Mouse (Mus musculus) forebrain, embryonic 10.5 days (tissue): ENCODE measurements around the gene Magi1. TPM values are rescaled to one million over a fixed set of nuclear protein-coding genes. Genes with fewer than 3 reads are reported as not detected.

Source experiments
- DNase-seq: peaks from one replicate; pipeline ENCODE4 v3.0.0-alpha.2; 2017; ENCODE audit warnings: low spot score; ENCODE audit errors: extremely low spot score
- H3K27ac ChIP-seq: fragments of 300-500 bp; sonication (generic); 2 replicates; pipeline ENCODE4 v1.5.1; 2016; ENCODE audit warnings: mild to moderate bottlenecking
- H3K27me3 ChIP-seq: fragments of 300-500 bp; sonication (generic); 2 replicates; pipeline ENCODE4 v1.6.1; 2016; ENCODE audit warnings: mild to moderate bottlenecking; ENCODE audit not compliant: poor library complexity, severe bottlenecking
- H3K36me3 ChIP-seq: fragments of 300-500 bp; sonication (generic); replicated peaks from 2 replicates; pipeline ENCODE4 v1.6.1; 2016; ENCODE audit warnings: mild to moderate bottlenecking, moderate library complexity
- H3K4me1 ChIP-seq: fragments of 300-500 bp; sonication (generic); 2 replicates; pipeline ENCODE4 v1.6.1; 2016
- H3K4me3 ChIP-seq: fragments of 300-500 bp; sonication (generic); 2 replicates; pipeline ENCODE4 v1.5.1; 2016; ENCODE audit warnings: mild to moderate bottlenecking, moderate library complexity
- H3K9me3 ChIP-seq: fragments of 300-500 bp; sonication (generic); 2 replicates; pipeline ENCODE4 v1.6.1; 2016; ENCODE audit warnings: mild to moderate bottlenecking, moderate library complexity
- WGBS: fragments of 180-500 bp; shearing (Covaris S2); methylation state at CpG from one replicate; pipeline ENCODE4 v1.1.7; 2016; 5-methylcytosine and 5-hydroxymethylcytosine counted together
- polyA plus RNA-seq: library from polyadenylated mRNA; unstranded; fragments of >200 nt; fragmentation: Nextera tagmentation; extraction: Ambion mirVana; gene quantifications from 2 replicates; pipeline ENCODE4 v1.2.1, GENCODE M21; 2016

The Magi1 gene
- polyA plus RNA-seq, 1 experiment from 2014 or later = 31.0 TPM

DNA sequence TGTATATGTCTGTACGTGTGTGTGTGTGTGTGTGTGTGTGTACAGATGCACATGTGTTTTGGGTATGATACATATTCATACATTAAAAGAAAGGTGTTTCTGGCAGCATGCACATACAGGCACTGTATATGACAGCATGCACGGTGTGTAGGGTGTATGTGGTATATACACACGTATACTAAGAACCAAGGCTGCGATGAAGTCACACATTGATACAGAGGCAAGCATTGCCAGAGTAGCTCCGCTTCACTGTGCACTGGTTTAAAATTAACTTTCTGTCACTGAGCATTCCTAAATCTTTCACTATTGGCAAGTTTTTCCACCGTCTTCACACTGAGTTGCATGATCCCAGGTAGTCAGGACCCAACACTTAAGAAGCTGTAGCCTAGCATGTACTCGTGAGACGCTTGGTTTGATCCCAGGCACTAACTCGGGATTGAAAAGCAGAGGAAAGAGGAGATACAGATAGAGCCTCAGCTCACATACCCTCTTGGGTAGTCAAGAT, 34.4 kb downstream of the Magi1 start:
- 92% methylated on average over 9 of the region's 9 CpGs for WGBS
- Histone ChIP-seq H3K36me3 (no peaks in the 10 kb centered on the region), H3K27ac (no peak overlapping the region), H3K9me3 (no peaks in the 10 kb centered on the region), H3K4me1 (peaks cover 38% of the 10 kb centered on the region), H3K27me3 (no peaks in the 10 kb centered on the region), H3K4me3 (no peak overlapping the region)
- DNase-seq = no peak

DNA sequence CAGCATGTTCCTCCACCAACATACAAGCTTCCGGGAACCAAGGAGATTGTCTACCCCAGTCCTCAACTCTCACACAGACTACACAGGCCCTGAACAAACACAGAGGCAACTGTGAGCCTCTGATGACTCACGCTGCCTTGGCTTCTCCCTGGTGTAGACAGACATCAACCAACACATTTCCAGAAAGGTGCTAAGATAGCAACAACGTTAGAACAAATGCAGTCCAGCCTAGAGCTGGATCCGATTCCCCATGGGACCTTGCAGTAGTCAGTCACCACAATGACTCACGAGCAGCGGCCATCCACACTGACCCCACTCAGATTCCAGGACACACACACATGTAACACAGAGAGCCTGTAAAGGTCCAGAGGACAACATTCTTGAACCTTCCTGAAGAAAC, 42.5 kb downstream of the Magi1 start:
- Histone ChIP-seq H3K4me3 (no peak overlapping the region), H3K36me3 (no peaks in the 10 kb centered on the region), H3K27me3 (no peaks in the 10 kb centered on the region), H3K9me3 (no peaks in the 10 kb centered on the region), H3K27ac (no peak overlapping the region), H3K4me1 (peaks cover 17% of the 10 kb centered on the region)
- 87% methylated on average over 6 of the region's 6 CpGs for WGBS
- no peak for DNase-seq

DNA sequence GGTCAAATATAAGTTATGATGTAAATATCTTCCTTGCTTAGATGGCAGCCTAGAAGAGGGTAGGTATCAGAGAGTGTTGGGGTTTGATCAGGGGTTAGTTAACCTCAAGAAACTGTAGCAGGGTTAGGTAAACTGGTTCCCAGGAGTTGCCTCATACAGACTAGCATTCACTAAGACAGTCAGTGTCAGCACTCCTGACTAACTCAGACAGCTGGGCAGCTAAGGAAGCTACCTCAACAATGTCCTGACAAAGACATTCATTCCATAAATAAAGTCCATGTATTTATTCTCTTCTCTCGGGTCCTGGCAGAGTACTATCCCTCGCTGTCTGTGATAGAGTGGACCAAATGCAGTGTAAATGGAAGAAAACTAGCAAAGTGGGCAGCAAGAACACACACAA, 45.1 kb downstream of the Magi1 start:
- no peaks in the 10 kb centered on the region for H3K27me3 ChIP-seq
- no peak overlapping the region for H3K27ac ChIP-seq
- peaks cover 17% of the 10 kb centered on the region for H3K4me1 ChIP-seq
- WGBS = 85% methylated on average over 2 of the region's 2 CpGs
- H3K9me3 ChIP-seq = no peaks in the 10 kb centered on the region
- H3K4me3 ChIP-seq = no peak overlapping the region
- no peaks in the 10 kb centered on the region for H3K36me3 ChIP-seq
- no peak for DNase-seq

DNA sequence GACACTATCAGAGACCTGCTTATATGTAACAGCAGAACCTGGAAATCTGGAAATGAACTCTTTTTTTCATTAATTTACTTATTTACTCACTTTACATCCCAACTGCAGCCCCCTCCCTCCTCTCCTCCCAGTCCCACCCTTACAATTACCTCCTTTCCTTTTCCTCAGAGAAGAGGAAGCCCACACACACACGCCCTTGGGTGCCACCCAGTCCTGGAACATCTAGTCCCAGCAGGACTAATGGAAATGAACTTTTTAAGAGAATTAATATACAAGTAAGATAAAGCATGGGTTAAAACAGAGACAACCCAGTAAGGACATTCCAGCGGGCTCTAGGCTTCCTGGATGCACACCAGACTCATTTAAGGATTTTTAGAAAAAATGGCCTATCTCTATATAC, 46.8 kb downstream of the Magi1 start:
- Histone ChIP-seq H3K36me3 (no peaks in the 10 kb centered on the region), H3K27ac (no peak overlapping the region), H3K9me3 (no peaks in the 10 kb centered on the region), H3K27me3 (no peaks in the 10 kb centered on the region), H3K4me3 (no peak overlapping the region), H3K4me1 (peaks cover 22% of the 10 kb centered on the region)
- no peak for DNase-seq
- 91% methylated on average over 2 of the region's 2 CpGs for WGBS

DNA sequence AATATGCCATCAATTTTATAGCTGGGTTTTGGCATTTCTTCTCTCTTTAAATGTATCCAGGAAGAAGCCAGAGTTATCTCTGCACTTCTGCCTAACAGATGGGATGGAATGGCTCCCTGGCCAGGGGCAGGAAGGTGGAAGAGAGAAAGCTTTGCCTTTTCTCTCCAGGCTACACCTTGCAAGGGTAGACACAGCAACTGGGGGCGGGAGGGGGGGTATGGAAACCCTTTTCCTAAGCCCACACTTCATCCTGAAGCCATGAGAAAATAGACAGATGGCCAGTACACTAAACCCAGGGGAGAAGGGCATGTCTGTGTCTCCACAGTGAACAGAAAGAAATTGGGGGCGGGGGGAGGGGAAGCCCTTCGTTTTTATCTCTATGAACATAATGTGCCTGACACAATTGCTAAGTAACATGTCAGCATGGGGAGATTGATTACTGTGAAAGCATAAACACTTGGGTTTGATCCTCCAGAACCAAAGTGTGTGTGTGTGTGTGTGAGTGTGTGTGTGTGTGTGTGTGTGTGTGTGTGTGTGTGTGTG, 51.4 kb downstream of the Magi1 start:
- Histone ChIP-seq H3K4me1 (peaks cover 31% of the 10 kb centered on the region), H3K27me3 (no peaks in the 10 kb centered on the region), H3K27ac (no peak overlapping the region; the same call in 1 of the 2 replicates), H3K4me3 (no peak overlapping the region), H3K9me3 (no peaks in the 10 kb centered on the region), H3K36me3 (no peaks in the 10 kb centered on the region)
- 86% methylated on average over 3 of the region's 3 CpGs for WGBS
- DNase-seq = no peak

DNA sequence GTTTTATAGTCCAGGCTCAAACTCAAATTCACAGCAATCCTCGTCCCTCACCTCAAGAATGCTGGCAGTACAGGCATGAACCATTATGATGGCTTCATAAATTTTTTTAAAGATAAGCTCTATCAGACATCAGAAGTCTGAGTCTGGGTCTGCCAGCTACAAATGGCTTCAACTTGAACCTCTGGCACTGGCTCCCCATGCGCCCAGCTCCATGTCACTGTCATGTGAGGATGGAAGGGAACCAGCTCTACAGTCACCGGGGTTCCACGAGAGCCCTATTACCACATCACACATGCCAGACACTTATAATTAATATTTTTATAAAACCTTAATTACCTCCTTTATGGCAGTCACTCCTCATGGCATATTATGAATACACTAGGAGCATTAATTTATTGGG, 51.9 kb downstream of the Magi1 start:
- no peak for DNase-seq
- WGBS = 89% methylated on average over 4 of the region's 4 CpGs
- Histone ChIP-seq H3K27me3 (no peaks in the 10 kb centered on the region), H3K4me1 (peaks cover 31% of the 10 kb centered on the region), H3K4me3 (no peak overlapping the region), H3K27ac (no peak overlapping the region; the same call in 1 of the 2 replicates), H3K36me3 (no peaks in the 10 kb centered on the region), H3K9me3 (no peaks in the 10 kb centered on the region)

DNA sequence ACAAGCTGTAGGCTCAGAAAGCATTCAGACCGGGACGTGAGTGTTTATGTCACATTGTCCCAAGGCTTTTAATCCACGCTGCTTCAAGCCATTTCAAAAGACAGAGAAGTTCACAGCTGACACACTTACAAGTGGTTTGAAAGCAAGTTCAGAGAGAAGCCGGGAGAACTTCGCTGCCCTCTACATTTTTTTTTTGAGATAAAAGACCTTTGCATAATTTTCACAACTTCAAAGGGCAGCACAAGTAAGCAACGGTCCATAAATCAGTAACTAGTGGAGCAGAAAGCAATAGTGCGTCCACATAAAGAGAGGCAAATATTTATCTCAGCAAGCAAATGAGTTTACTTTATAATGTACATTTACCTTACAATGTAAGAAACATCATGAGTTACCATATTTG, 52.4 kb downstream of the Magi1 start:
- no peak overlapping the region for H3K4me3 ChIP-seq
- WGBS = 35% methylated on average over 7 of the region's 7 CpGs
- peaks cover 34% of the 10 kb centered on the region for H3K4me1 ChIP-seq
- DNase-seq = no peak
- no peak overlapping the region for H3K27ac ChIP-seq
- H3K36me3 ChIP-seq = no peaks in the 10 kb centered on the region
- H3K9me3 ChIP-seq = no peaks in the 10 kb centered on the region
- H3K27me3 ChIP-seq = no peaks in the 10 kb centered on the region

DNA sequence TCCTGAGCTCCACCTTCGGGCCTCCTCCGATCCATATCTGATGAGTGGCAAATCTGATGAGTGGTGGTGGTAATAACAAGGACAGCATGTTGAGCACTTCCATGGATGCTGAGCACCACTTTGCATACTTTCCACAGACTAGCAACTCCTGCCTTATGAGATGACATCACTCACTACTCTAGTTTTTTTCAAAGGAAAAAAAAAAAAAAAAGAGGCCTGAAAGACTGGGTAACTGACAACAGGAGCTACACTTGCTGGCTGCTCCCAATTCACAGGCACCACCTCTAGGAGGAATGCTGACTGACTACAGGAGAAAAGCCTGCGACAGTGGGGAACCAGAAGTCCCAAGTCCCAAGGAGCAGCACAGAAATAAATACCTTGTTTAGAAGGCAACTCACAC, 52.8 kb downstream of the Magi1 start:
- H3K4me1 ChIP-seq = peaks cover 39% of the 10 kb centered on the region
- DNase-seq = no peak
- no peak overlapping the region for H3K27ac ChIP-seq
- no peaks in the 10 kb centered on the region for H3K36me3 ChIP-seq
- no peaks in the 10 kb centered on the region for H3K27me3 ChIP-seq
- 78% methylated on average over 3 of the region's 3 CpGs for WGBS
- no peaks in the 10 kb centered on the region for H3K9me3 ChIP-seq
- no peak overlapping the region for H3K4me3 ChIP-seq

DNA sequence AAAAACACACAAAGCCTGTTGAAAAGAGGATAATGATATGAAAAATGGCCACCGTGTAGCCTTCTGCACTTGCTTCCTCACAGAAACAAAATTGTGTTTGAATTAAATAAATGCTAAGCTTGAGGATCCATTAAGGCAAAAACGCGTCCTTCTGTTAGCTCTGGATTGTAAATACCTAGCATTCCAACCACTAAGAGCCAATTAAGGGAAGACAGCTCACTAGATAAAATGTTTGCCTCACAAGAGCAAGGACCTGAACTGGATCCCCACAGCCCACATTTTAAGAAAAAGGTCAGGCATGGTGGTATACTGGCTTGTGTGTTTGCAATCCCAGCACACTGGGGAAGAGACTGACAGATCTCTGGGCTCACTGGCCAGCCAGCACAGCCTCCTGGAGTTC, 53.6 kb downstream of the Magi1 start:
- Histone ChIP-seq H3K9me3 (no peaks in the 10 kb centered on the region), H3K4me3 (no peak overlapping the region), H3K36me3 (no peaks in the 10 kb centered on the region), H3K27ac (peak overlapping the region; percentile 1; the same call in 1 of the 2 replicates), H3K27me3 (no peaks in the 10 kb centered on the region), H3K4me1 (peaks cover 45% of the 10 kb centered on the region)
- 75% methylated on average over 3 of the region's 3 CpGs for WGBS
- no peak for DNase-seq

DNA sequence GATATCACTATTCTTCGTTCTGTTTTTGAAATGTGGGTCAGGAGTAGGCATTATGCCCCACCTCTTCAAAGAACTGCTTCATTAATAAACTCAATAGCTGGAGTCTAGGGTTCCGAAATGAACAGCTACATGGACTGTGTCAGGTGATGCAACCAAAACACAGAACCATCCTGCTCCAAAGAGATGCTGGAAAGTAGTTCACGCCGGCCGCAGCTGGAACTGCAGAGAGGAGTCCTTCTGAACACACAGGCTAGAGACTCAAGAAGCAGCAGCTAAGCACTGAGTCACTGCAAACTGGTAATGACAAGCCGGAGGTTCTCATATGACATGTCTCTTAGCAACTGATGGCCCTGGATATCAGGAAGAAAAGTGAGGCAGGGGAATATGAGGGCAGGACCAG, 57.5 kb downstream of the Magi1 start:
- peaks cover 64% of the 10 kb centered on the region for H3K4me1 ChIP-seq
- H3K4me3 ChIP-seq = no peak overlapping the region
- H3K36me3 ChIP-seq = no peaks in the 10 kb centered on the region
- H3K27me3 ChIP-seq = no peaks in the 10 kb centered on the region
- 88% methylated on average over 6 of the region's 6 CpGs for WGBS
- DNase-seq = no peak
- no peaks in the 10 kb centered on the region for H3K9me3 ChIP-seq
- no peak overlapping the region for H3K27ac ChIP-seq

DNA sequence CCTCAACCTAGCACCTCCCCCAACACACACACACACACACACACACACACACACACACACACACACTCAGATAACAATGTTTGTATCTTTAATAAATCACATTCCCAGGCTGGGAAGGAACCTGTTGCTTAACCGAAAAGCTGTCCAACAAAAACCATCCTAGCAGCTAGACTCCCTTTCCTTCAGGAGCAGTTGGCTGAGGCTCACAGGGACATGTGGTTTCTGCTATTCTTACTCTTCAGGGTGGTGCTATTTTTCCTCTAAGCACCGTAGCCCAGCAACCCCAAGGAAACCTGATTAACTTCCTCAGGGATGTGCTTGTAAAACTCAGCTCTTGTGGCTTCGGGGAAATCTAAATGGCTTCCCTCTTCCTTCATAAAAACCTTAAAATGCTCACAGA, 57.9 kb downstream of the Magi1 start:
- Histone ChIP-seq H3K36me3 (no peaks in the 10 kb centered on the region), H3K9me3 (no peaks in the 10 kb centered on the region), H3K27ac (no peak overlapping the region), H3K4me3 (no peak overlapping the region), H3K27me3 (no peaks in the 10 kb centered on the region), H3K4me1 (peaks cover 63% of the 10 kb centered on the region)
- 79% methylated on average over 3 of the region's 3 CpGs for WGBS
- DNase-seq = no peak

DNA sequence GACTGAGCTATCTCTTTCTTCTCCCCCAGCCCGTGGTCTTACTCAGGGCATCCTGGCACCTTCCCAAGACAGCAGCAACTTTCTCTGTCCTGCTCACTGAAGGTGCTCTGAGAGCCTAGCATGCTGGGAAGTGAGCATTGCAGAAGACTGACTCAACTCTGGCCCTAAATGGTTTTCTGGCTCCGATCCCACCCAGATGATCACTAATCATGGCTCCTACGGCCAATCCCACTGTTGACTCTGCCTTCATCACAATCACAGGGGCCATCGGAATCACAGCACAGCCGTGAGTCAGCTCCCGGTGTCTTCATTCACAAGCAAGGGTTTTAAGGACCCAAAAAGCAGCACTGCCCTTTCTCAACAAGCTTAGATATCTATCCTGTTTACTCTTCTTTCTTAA, 58.6 kb downstream of the Magi1 start:
- Histone ChIP-seq H3K36me3 (no peaks in the 10 kb centered on the region), H3K9me3 (no peaks in the 10 kb centered on the region), H3K27ac (no peak overlapping the region), H3K27me3 (no peaks in the 10 kb centered on the region), H3K4me1 (peaks cover 61% of the 10 kb centered on the region), H3K4me3 (no peak overlapping the region)
- WGBS = 91% methylated on average over 6 of the region's 6 CpGs
- no peak for DNase-seq

DNA sequence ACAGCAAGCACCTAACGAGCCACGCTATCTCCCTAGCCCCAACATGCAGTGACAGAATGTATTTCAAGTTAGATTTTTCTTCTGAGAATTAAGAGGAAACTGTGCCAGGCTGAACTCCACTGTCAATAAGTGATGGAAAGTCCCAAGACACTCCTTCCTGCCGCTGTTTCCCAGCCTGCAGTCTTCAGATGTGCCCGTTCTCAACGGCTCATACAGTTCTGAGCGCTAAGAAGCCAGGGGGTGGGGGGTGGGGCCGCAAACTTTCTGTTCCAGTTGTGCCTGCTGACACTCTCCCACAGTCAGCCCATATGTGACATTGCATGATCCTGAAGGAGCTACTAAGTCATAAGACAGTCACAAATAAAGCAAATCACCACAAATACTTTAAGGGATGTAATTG, 61.5 kb downstream of the Magi1 start:
- no peaks in the 10 kb centered on the region for H3K27me3 ChIP-seq
- no peak for DNase-seq
- peaks cover 57% of the 10 kb centered on the region for H3K4me1 ChIP-seq
- H3K27ac ChIP-seq = no peak overlapping the region
- H3K9me3 ChIP-seq = no peaks in the 10 kb centered on the region
- WGBS = 71% methylated on average over 7 of the region's 7 CpGs
- no peaks in the 10 kb centered on the region for H3K36me3 ChIP-seq
- H3K4me3 ChIP-seq = no peak overlapping the region

DNA sequence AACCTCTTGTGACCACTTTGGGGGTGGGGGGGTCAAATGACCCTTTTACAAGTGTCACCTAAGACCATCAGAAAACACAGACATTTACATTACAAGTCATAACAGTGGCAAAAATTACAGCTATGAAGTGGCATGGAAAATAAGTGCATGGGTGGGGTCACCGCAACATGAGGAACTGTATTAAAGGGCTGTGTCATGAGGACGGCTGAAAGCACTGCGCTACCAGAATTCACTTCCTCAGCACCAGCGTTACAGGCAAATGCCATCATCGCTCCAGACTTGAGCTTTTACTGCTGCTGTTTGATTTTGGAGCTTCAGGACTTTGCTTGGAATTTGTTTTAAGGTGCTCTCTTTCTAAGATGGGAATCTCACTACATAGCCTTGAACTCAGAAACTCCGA, 62.0 kb downstream of the Magi1 start:
- H3K27me3 ChIP-seq = no peaks in the 10 kb centered on the region
- no peak overlapping the region for H3K4me3 ChIP-seq
- H3K4me1 ChIP-seq = peaks cover 57% of the 10 kb centered on the region
- no peak for DNase-seq
- no peaks in the 10 kb centered on the region for H3K36me3 ChIP-seq
- no peaks in the 10 kb centered on the region for H3K9me3 ChIP-seq
- H3K27ac ChIP-seq = no peak overlapping the region
- 92% methylated on average over 6 of the region's 6 CpGs for WGBS
